ENCODE assay signal across 19 mouse cellular contexts in genomic region chr8:82346485-82346884, GRCm38 (mm10). TPM values are rescaled to one million over a fixed set of nuclear protein-coding genes. Genes with fewer than 3 reads are reported as not detected.
DNase-seq lines count a peak whose midpoint lies in the region; ATAC-seq and TF ChIP-seq lines count a peak whose summit lies in the region.
"Had no signal": no experiment of that assay in that cellular context is flagged by ENCODE, and none has a peak within 500 bp of the region (broad histone marks: within the 10 kb centered on the region; RNA-seq: fewer than 3 reads in every experiment).

No protein-coding gene starts in this region.

- H3K36me3 ChIP-seq in heart, embryonic 16.5 days (ENCODE audit: control insufficient read depth, insufficient read depth) = no peaks in the 10 kb centered on the region
- H3K36me3 ChIP-seq in lung, embryonic 14.5 days (ENCODE audit: insufficient read depth) = no peaks in the 10 kb centered on the region
- H3K36me3 ChIP-seq in stomach, embryonic 15.5 days = no peaks in the 10 kb centered on the region
- H3K36me3 ChIP-seq: hindbrain, embryonic 12.5 days; limb, embryonic 12.5 days; liver, embryonic 13.5 days had no signal

- no peaks in the 10 kb centered on the region for H3K9me3 ChIP-seq in heart, embryonic 16.5 days (replicated peaks; ENCODE audit: control insufficient read depth, low read length)
- H3K9me3 ChIP-seq in lung, embryonic 14.5 days (ENCODE audit: low read depth, low read length) = no peaks in the 10 kb centered on the region
- H3K9me3 ChIP-seq in stomach, embryonic 15.5 days = no peaks in the 10 kb centered on the region
- H3K9me3 ChIP-seq: hindbrain, embryonic 12.5 days; limb, embryonic 12.5 days; liver, embryonic 13.5 days had no signal

- TF ChIP-seq CTCF in lung, embryonic 14.5 days (IDR thresholded peaks at IDR 0.05; ENCODE audit: low read depth) = no peak

- H3K27me3 ChIP-seq in heart, embryonic 16.5 days (ENCODE audit: control insufficient read depth, insufficient read depth, low read length) = no peaks in the 10 kb centered on the region
- H3K27me3 ChIP-seq in lung, embryonic 14.5 days (ENCODE audit: insufficient read depth, low read length) = no peaks in the 10 kb centered on the region
- H3K27me3 ChIP-seq in stomach, embryonic 15.5 days (replicated peaks) = no peaks in the 10 kb centered on the region
- H3K27me3 ChIP-seq: hindbrain, embryonic 12.5 days; limb, embryonic 12.5 days; liver, embryonic 13.5 days had no signal

- no peak overlapping the region for H3K4me2 ChIP-seq in heart, embryonic 16.5 days (ENCODE audit: low read depth, low read length)
- no peak overlapping the region for H3K4me2 ChIP-seq in lung, embryonic 14.5 days
- H3K4me2 ChIP-seq in stomach, embryonic 15.5 days = no peak overlapping the region
- H3K4me2 ChIP-seq: hindbrain, embryonic 12.5 days; limb, embryonic 12.5 days; liver, embryonic 13.5 days; midbrain, embryonic 11.5 days had no signal

- no peak overlapping the region for H3K9ac ChIP-seq in heart, embryonic 16.5 days (ENCODE audit: low read length)
- H3K9ac ChIP-seq in lung, embryonic 14.5 days = no peak overlapping the region
- no peak overlapping the region for H3K9ac ChIP-seq in stomach, embryonic 15.5 days
- H3K9ac ChIP-seq: hindbrain, embryonic 12.5 days; limb, embryonic 12.5 days; liver, embryonic 13.5 days had no signal

- WGBS in heart, embryonic 16.5 days = 63% methylated on average over 3 of the region's 3 CpGs
- 74% methylated on average over 3 of the region's 3 CpGs for WGBS in lung, embryonic 14.5 days
- 49% methylated on average over 3 of the region's 3 CpGs for WGBS in stomach, embryonic 15.5 days

- H3K4me1 ChIP-seq in heart, embryonic 16.5 days (ENCODE audit: control insufficient read depth, insufficient read depth, low read length) = 0 out of 2 replicates have a peak, but pooled peaks cover 3% of the 10 kb centered on the region
- H3K4me1 ChIP-seq in lung, embryonic 14.5 days (ENCODE audit: insufficient read depth) = no peaks in the 10 kb centered on the region
- no peaks in the 10 kb centered on the region for H3K4me1 ChIP-seq in stomach, embryonic 15.5 days
- H3K4me1 ChIP-seq: hindbrain, embryonic 12.5 days; limb, embryonic 12.5 days had no signal

- peak; percentile 8 for DNase-seq in adrenal gland, adult 2 months
- DNase-seq in adrenal gland, adult 8-10 months = no peak
- no peak for DNase-seq in heart, adult 9 months (ENCODE audit: low spot score in 2 of 2)
- DNase-seq in lung, embryonic 14.5 days = no peak
- no peak for DNase-seq in lung, postnatal 25 days (ENCODE audit: low spot score)
- no peak for DNase-seq in ovary, adult 18-20 months (ENCODE audit: low spot score)
- DNase-seq: adrenal gland, postnatal 36 days; cerebellum, adult 18-20 months; cerebellum, postnatal 36 days; liver, embryonic 13.5 days; right cerebral cortex, postnatal 4 days; thymus, postnatal 14 days had no signal

- H3K4me3 ChIP-seq in heart, embryonic 16.5 days (ENCODE audit: low read length) = no peak overlapping the region
- H3K4me3 ChIP-seq in lung, embryonic 14.5 days (ENCODE audit: low read depth, low read length) = no peak overlapping the region
- H3K4me3 ChIP-seq in stomach, embryonic 15.5 days (replicated peaks) = no peak overlapping the region
- H3K4me3 ChIP-seq: hindbrain, embryonic 12.5 days; limb, embryonic 12.5 days; liver, embryonic 13.5 days had no signal

- H3K27ac ChIP-seq in heart, embryonic 16.5 days (ENCODE audit: low read length) = peak overlapping the region; percentile 7; the same call in 1 of the 2 replicates
- peak overlapping the region; percentile 78; the same call in 1 of the 2 replicates for H3K27ac ChIP-seq in lung, embryonic 14.5 days (ENCODE audit: low read depth)
- H3K27ac ChIP-seq in stomach, embryonic 15.5 days = no peak overlapping the region; the same call in 1 of the 2 replicates
- H3K27ac ChIP-seq: hindbrain, embryonic 12.5 days; limb, embryonic 12.5 days; liver, embryonic 13.5 days; macrophage had no signal

- ATAC-seq in heart, embryonic 16.5 days (replicated peaks; ENCODE audit: extremely low read depth, insufficient read depth, low FRiP score) = no peak
- ATAC-seq in lung, embryonic 14.5 days (ENCODE audit: insufficient read depth) = 0 out of 2 replicates have a peak, but pooled peaks have one; percentile 35
- 0 out of 2 replicates have a peak, but pooled peaks have one; percentile 50 for ATAC-seq in stomach, embryonic 15.5 days (ENCODE audit: insufficient read depth, low FRiP score, low read depth)
- ATAC-seq: CD4-positive, CD25-positive, alpha-beta regulatory T cell, adult 4 months had no signal

RNA-seq across cellular contexts. Expression of gene Il15, which starts 56.5 kb away (rescaled TPM):
- 10 to 100 TPM in 1 of 2 experiments, 1 to 10 TPM in 1; 8.9 to 14.7 TPM for total RNA-seq in adrenal gland, adult 2 months (2021)
- polyA plus RNA-seq in adrenal gland, adult 2 months (2012; rRNA removed) = 6.3 and 9.4 TPM in 2 replicates
- 10 to 100 TPM in 3 of 4 experiments, 1 to 10 TPM in 1; 8.1 to 16.9 (median 14.4) TPM for total RNA-seq in adrenal gland, adult 8-10 months (2022)
- polyA plus RNA-seq in heart, embryonic 16.5 days (2015; fragmentation: Nextera tagmentation; extraction: Ambion mirVana) = 13.5 and 15.3 TPM in 2 replicates
- polyA plus RNA-seq in lung, embryonic 14.5 days (2014; fragmentation: Nextera tagmentation; extraction: Ambion mirVana) = 10.3 and 12.8 TPM in 2 replicates
- 5.7 and 6.3 TPM in 2 replicates for polyA plus RNA-seq in stomach, embryonic 15.5 days (2015; fragmentation: Nextera tagmentation; extraction: Ambion mirVana)
